Mouse (Mus musculus) liver, embryonic 14.5 days (tissue): ENCODE results near the gene Ctu1.

Experiments used
- CTCF ChIP-seq: IDR thresholded peaks from 2 replicates; pipeline ENCODE4 v1.5.1; 2016; ENCODE audit warnings: antibody characterized with exemption, low read depth, control low read depth
- EP300 ChIP-seq: IDR thresholded peaks from 2 replicates; pipeline ENCODE4 v1.6.1; 2016; ENCODE audit warnings: antibody characterized with exemption, low read depth

GRCm38 (mm10) chr7:43662804-43663203 is 9.0 kb upstream of the Ctu1 start:
- no peak for TF ChIP-seq CTCF
- TF ChIP-seq EP300, result no peak
